Mouse (Mus musculus): ENCODE results near the gene Dnah17. TPM values are rescaled to one million over a fixed set of nuclear protein-coding genes. Genes with fewer than 3 reads are reported as not detected.

Dnah17 gene
- polyA plus RNA-seq, 1 experiment from 2014 or later: 0.23 TPM

- 92% methylated on average over 14 of the region's 14 CpGs for WGBS
- Histone ChIP-seq H3K4me3 (no peak overlapping the region), H3K4me1 (replicated peaks) (no peaks in the 10 kb centered on the region), H3K9me3 (no peaks in the 10 kb centered on the region), H3K27ac (replicated peaks) (no peak overlapping the region), H3K4me2 (no peak overlapping the region), H3K36me3 (no peaks in the 10 kb centered on the region), H3K9ac (no peak overlapping the region), H3K27me3 (no peaks in the 10 kb centered on the region)
- no peak for ATAC-seq (ENCODE audit: low FRiP score, low read depth)
These were observed 16.8 kb downstream of the Dnah17 start for GRCm38 (mm10) chr11:118113516-118114205.

- Histone ChIP-seq H3K9me3 (no peaks in the 10 kb centered on the region), H3K9ac (no peak overlapping the region), H3K4me3 (no peak overlapping the region), H3K27me3 (no peaks in the 10 kb centered on the region), H3K36me3 (no peaks in the 10 kb centered on the region), H3K4me1 (replicated peaks) (no peaks in the 10 kb centered on the region), H3K27ac (replicated peaks) (no peak overlapping the region), H3K4me2 (no peak overlapping the region)
- WGBS: 15% methylated on average over 5 of the region's 5 CpGs
- peak; percentile 70; the same call in 1 of the 2 replicates for ATAC-seq (ENCODE audit: low FRiP score, low read depth)
These were observed 26.4 kb downstream of the Dnah17 start for GRCm38 (mm10) chr11:118104001-118104400.

- Histone ChIP-seq H3K4me1 (replicated peaks) (no peaks in the 10 kb centered on the region), H3K27me3 (no peaks in the 10 kb centered on the region), H3K4me2 (no peak overlapping the region), H3K36me3 (no peaks in the 10 kb centered on the region), H3K4me3 (no peak overlapping the region), H3K9ac (no peak overlapping the region), H3K27ac (replicated peaks) (no peak overlapping the region), H3K9me3 (no peaks in the 10 kb centered on the region)
- no peak for ATAC-seq (ENCODE audit: low FRiP score, low read depth)
- 92% methylated on average over 5 of the region's 5 CpGs for WGBS
These were observed 27.1 kb downstream of the Dnah17 start for GRCm38 (mm10) chr11:118103383-118103782.

- Histone ChIP-seq H3K4me2 (no peak overlapping the region), H3K9ac (no peak overlapping the region), H3K27me3 (no peaks in the 10 kb centered on the region), H3K4me1 (replicated peaks) (no peaks in the 10 kb centered on the region), H3K27ac (replicated peaks) (no peak overlapping the region), H3K9me3 (no peaks in the 10 kb centered on the region), H3K36me3 (no peaks in the 10 kb centered on the region), H3K4me3 (no peak overlapping the region)
- WGBS: 62% methylated on average over 3 of the region's 3 CpGs
- no peak for ATAC-seq (ENCODE audit: low FRiP score, low read depth)
These were observed 27.6 kb downstream of the Dnah17 start for GRCm38 (mm10) chr11:118102838-118103237.

GRCm38 (mm10) chr11:118101133-118101532, 29.3 kb downstream of the Dnah17 start:
- no peak for ATAC-seq (ENCODE audit: low FRiP score, low read depth)
- Histone ChIP-seq H3K36me3 (no peaks in the 10 kb centered on the region), H3K9ac (no peak overlapping the region), H3K4me1 (replicated peaks) (no peaks in the 10 kb centered on the region), H3K4me2 (no peak overlapping the region), H3K27ac (replicated peaks) (no peak overlapping the region), H3K4me3 (no peak overlapping the region), H3K27me3 (no peaks in the 10 kb centered on the region), H3K9me3 (no peaks in the 10 kb centered on the region)
- WGBS: 57% methylated on average over 9 of the region's 9 CpGs

- no peak overlapping the region for H3K4me2 ChIP-seq
- H3K9me3 ChIP-seq: no peaks in the 10 kb centered on the region
- no peaks in the 10 kb centered on the region for H3K27me3 ChIP-seq
- H3K4me1 ChIP-seq (replicated peaks): no peaks in the 10 kb centered on the region
- no peaks in the 10 kb centered on the region for H3K36me3 ChIP-seq
- no peak overlapping the region for H3K9ac ChIP-seq
- no peak overlapping the region for H3K27ac ChIP-seq (replicated peaks)
- no peak for ATAC-seq (ENCODE audit: low FRiP score, low read depth)
- WGBS: 62% methylated on average over 2 of the region's 2 CpGs
- H3K4me3 ChIP-seq: no peak overlapping the region
These were observed 33.7 kb downstream of the Dnah17 start for GRCm38 (mm10) chr11:118096736-118097135.

- H3K9me3 ChIP-seq: no peaks in the 10 kb centered on the region
- H3K36me3 ChIP-seq: no peaks in the 10 kb centered on the region
- no peaks in the 10 kb centered on the region for H3K4me1 ChIP-seq (replicated peaks)
- no peak overlapping the region for H3K27ac ChIP-seq (replicated peaks)
- H3K27me3 ChIP-seq: no peaks in the 10 kb centered on the region
- no peak overlapping the region for H3K9ac ChIP-seq
- no peak overlapping the region for H3K4me3 ChIP-seq
- 94% methylated on average over 9 of the region's 9 CpGs for WGBS
- no peak for ATAC-seq (ENCODE audit: low FRiP score, low read depth)
- H3K4me2 ChIP-seq: no peak overlapping the region
These were observed 35.4 kb downstream of the Dnah17 start for GRCm38 (mm10) chr11:118095004-118095403.

- H3K4me1 ChIP-seq (replicated peaks): no peaks in the 10 kb centered on the region
- H3K9me3 ChIP-seq: no peaks in the 10 kb centered on the region
- H3K4me3 ChIP-seq: no peak overlapping the region
- WGBS: 88% methylated on average over 23 of the region's 23 CpGs
- H3K27me3 ChIP-seq: no peaks in the 10 kb centered on the region
- H3K27ac ChIP-seq (replicated peaks): no peak overlapping the region
- no peak overlapping the region for H3K9ac ChIP-seq
- no peak overlapping the region for H3K4me2 ChIP-seq
- H3K36me3 ChIP-seq: no peaks in the 10 kb centered on the region
- no peak for ATAC-seq (ENCODE audit: low FRiP score, low read depth)
These were observed 39.3 kb downstream of the Dnah17 start for GRCm38 (mm10) chr11:118091002-118091670.

- Histone ChIP-seq H3K4me1 (replicated peaks) (no peaks in the 10 kb centered on the region), H3K27me3 (no peaks in the 10 kb centered on the region), H3K27ac (replicated peaks) (no peak overlapping the region), H3K9ac (no peak overlapping the region), H3K36me3 (no peaks in the 10 kb centered on the region), H3K4me3 (no peak overlapping the region), H3K9me3 (no peaks in the 10 kb centered on the region), H3K4me2 (no peak overlapping the region)
- 90% methylated on average over 19 of the region's 19 CpGs for WGBS
- ATAC-seq (ENCODE audit: low FRiP score, low read depth): no peak
These were observed 41.5 kb downstream of the Dnah17 start for GRCm38 (mm10) chr11:118088896-118089295.

GRCm38 (mm10) chr11:118085961-118086360, 44.5 kb downstream of the Dnah17 start:
- no peak overlapping the region for H3K27ac ChIP-seq (replicated peaks)
- H3K4me3 ChIP-seq: no peak overlapping the region
- H3K4me2 ChIP-seq: no peak overlapping the region
- H3K9me3 ChIP-seq: no peaks in the 10 kb centered on the region
- H3K9ac ChIP-seq: no peak overlapping the region
- no peaks in the 10 kb centered on the region for H3K36me3 ChIP-seq
- H3K4me1 ChIP-seq (replicated peaks): no peaks in the 10 kb centered on the region
- no peak for ATAC-seq (ENCODE audit: low FRiP score, low read depth)
- no peaks in the 10 kb centered on the region for H3K27me3 ChIP-seq
- WGBS: 87% methylated on average over 8 of the region's 8 CpGs

- 83% methylated on average over 4 of the region's 4 CpGs for WGBS
- Histone ChIP-seq H3K4me2 (no peak overlapping the region), H3K4me3 (no peak overlapping the region), H3K36me3 (no peaks in the 10 kb centered on the region), H3K27me3 (no peaks in the 10 kb centered on the region), H3K9me3 (no peaks in the 10 kb centered on the region), H3K4me1 (replicated peaks) (no peaks in the 10 kb centered on the region), H3K9ac (no peak overlapping the region), H3K27ac (replicated peaks) (no peak overlapping the region)
- ATAC-seq (ENCODE audit: low FRiP score, low read depth): no peak
These were observed 45.3 kb downstream of the Dnah17 start for GRCm38 (mm10) chr11:118085176-118085575.

GRCm38 (mm10) chr11:118084266-118084665, 46.2 kb downstream of the Dnah17 start:
- no peak overlapping the region for H3K4me2 ChIP-seq
- no peaks in the 10 kb centered on the region for H3K36me3 ChIP-seq
- no peaks in the 10 kb centered on the region for H3K27me3 ChIP-seq
- no peak overlapping the region for H3K9ac ChIP-seq
- H3K4me1 ChIP-seq (replicated peaks): no peaks in the 10 kb centered on the region
- H3K27ac ChIP-seq (replicated peaks): no peak overlapping the region
- no peak for ATAC-seq (ENCODE audit: low FRiP score, low read depth)
- WGBS: 79% methylated on average over 3 of the region's 3 CpGs
- H3K9me3 ChIP-seq: no peaks in the 10 kb centered on the region
- H3K4me3 ChIP-seq: no peak overlapping the region

Measured in hindbrain, embryonic 15.5 days (tissue).